Mouse (Mus musculus): ENCODE data around the gene Fam120a.

DNA sequence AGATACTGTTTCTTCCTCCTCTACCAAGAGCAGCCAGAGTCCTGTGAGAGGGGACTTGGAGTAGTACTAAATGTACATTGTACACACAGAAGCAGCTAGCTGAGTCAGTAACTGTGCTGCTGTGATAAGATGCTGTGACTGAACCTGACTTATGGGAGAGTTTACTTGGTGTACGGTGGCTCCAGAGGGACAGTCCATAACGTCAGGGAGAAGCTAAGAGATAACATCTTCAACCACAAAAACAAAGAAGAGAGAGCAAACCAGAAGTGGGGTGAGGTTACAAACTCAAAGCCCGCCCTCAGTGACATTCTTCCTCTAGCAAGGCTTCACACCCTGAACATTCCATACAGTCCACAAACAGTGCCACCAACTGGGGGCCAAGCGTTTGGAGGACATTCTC is 122.5 kb downstream of the Fam120a start:
- no peak for TF ChIP-seq CTCF (IDR thresholded peaks at IDR 0.05; ENCODE audit: borderline replicate concordance, control insufficient read depth, extremely low read depth, insufficient read depth, low read length, poor library complexity)
- no peak for TF ChIP-seq POLR2A (IDR thresholded peaks at IDR 0.05; ENCODE audit: control insufficient read depth, extremely low read depth, insufficient read depth, low read length, poor library complexity)
